Mouse (Mus musculus): ENCODE measurements around the gene Rwdd2b. TPM values are rescaled to one million over a fixed set of nuclear protein-coding genes. Genes with fewer than 3 reads are reported as not detected.

Gene Rwdd2b
- total RNA-seq, 1 experiment = 4.6 TPM

DNA sequence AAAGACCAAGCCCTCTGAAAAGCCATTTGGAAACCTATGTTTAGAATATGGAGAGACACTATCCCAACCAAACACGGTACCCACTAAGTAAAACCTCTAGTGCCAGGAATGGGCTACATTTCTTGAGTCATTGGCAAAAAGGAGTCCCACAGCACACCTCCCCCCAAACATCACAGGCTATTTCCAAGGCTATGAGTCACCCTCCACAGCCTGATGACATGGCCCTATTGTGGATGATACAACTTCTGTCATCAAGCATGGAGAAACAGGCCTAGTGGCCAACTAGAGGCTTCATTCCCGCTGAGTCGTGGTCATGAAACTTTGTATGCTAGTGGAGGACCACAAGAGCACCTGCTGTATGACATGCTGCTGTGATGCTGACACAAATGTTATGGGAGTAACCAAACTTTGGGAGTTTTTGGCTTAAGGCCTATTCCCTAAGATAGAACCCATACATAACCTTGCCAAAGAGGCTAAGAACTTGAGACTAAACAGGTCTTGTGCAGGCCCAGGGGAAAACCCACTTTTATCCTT, 52.9 kb downstream of the Rwdd2b start:
- no peak overlapping the region for H3K9ac ChIP-seq (ENCODE audit: insufficient read depth, low read depth, low read length, poor library complexity, severe bottlenecking)
- H3K4me3 ChIP-seq (ENCODE audit: insufficient read depth in 1 of 2, low read depth in 1 of 2, low read length in 2 of 2, poor library complexity in 1 of 2, severe bottlenecking in 1 of 2) = no peak overlapping the region
- no peaks in the 10 kb centered on the region; a peak in 1 of 4 replicates for H3K4me1 ChIP-seq (ENCODE audit: control insufficient read depth in 2 of 2, insufficient read depth in 2 of 2, low read length in 2 of 2, poor library complexity in 1 of 2)
- TF ChIP-seq HCFC1 (IDR thresholded peaks at IDR 0.05; ENCODE audit: borderline replicate concordance, insufficient read depth, low read length) = no peak
- no peak for TF ChIP-seq CHD2 (IDR thresholded peaks at IDR 0.05; ENCODE audit: low read depth, low read length)
- TF ChIP-seq ZC3H11A (IDR thresholded peaks at IDR 0.05; ENCODE audit: borderline replicate concordance, low read depth, low read length) = no peak
- no peak for TF ChIP-seq MAFK (IDR thresholded peaks at IDR 0.05; ENCODE audit: insufficient read depth, low read depth, low read length)
- no peak for TF ChIP-seq ZNF384 (IDR thresholded peaks at IDR 0.05; ENCODE audit: low read depth, low read length)
- DNase-seq (ENCODE audit: low read depth, low spot score) = no peak
- H3K36me3 ChIP-seq (ENCODE audit: control insufficient read depth, insufficient read depth, low read length, poor library complexity, severe bottlenecking) = peaks cover 7% of the 10 kb centered on the region
- H3K9me3 ChIP-seq (ENCODE audit: control insufficient read depth, insufficient read depth, low read depth, low read length) = no peaks in the 10 kb centered on the region
- in situ Hi-C loops (cut with MboI; ENCODE audit: low sequenced_read_pairs in 2 of 2, unreplicated experiment in 2 of 2) = no loop called here
- no peak overlapping the region for H3K27ac ChIP-seq (ENCODE audit: insufficient read depth, low read depth, low read length, poor library complexity, severe bottlenecking)

DNA sequence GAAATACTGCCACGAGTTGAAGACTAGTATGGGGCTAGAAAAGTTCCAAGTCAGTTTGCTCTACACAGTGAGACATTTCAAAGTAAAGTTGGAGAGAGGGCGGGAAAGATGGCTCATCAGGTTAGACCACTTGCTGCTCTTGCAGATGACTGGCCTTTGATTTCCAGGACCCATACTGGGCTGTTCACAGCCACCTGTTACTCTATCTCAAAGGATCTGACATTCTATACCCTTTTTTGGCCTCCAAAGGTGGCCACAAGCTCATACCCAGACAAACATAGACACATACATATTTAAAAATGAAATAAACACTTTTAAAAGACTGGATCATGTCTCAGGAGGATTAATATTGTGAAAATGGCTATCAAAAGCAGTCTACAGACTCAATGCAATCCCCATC, 56.0 kb downstream of the Rwdd2b start:
- DNase-seq (ENCODE audit: low read depth, low spot score) = no peak
- no peak overlapping the region for H3K4me3 ChIP-seq (ENCODE audit: insufficient read depth in 1 of 2, low read depth in 1 of 2, low read length in 2 of 2, poor library complexity in 1 of 2, severe bottlenecking in 1 of 2)
- H3K4me1 ChIP-seq (ENCODE audit: control insufficient read depth in 2 of 2, insufficient read depth in 2 of 2, low read length in 2 of 2, poor library complexity in 1 of 2) = no peaks in the 10 kb centered on the region; a peak in 1 of 4 replicates
- no peak overlapping the region for H3K9ac ChIP-seq (ENCODE audit: insufficient read depth, low read depth, low read length, poor library complexity, severe bottlenecking)
- TF ChIP-seq ZNF384 (IDR thresholded peaks at IDR 0.05; ENCODE audit: low read depth, low read length) (no peak), ZC3H11A (IDR thresholded peaks at IDR 0.05; ENCODE audit: borderline replicate concordance, low read depth, low read length) (no peak), MAFK (IDR thresholded peaks at IDR 0.05; ENCODE audit: insufficient read depth, low read depth, low read length) (no peak), HCFC1 (IDR thresholded peaks at IDR 0.05; ENCODE audit: borderline replicate concordance, insufficient read depth, low read length) (no peak), CHD2 (IDR thresholded peaks at IDR 0.05; ENCODE audit: low read depth, low read length) (no peak)
- no peaks in the 10 kb centered on the region for H3K9me3 ChIP-seq (ENCODE audit: control insufficient read depth, insufficient read depth, low read depth, low read length)
- in situ Hi-C loops (cut with MboI; ENCODE audit: low sequenced_read_pairs in 2 of 2, unreplicated experiment in 2 of 2) = no loop called here
- H3K27ac ChIP-seq (ENCODE audit: insufficient read depth, low read depth, low read length, poor library complexity, severe bottlenecking) = no peak overlapping the region
- peaks cover 23% of the 10 kb centered on the region for H3K36me3 ChIP-seq (ENCODE audit: control insufficient read depth, insufficient read depth, low read length, poor library complexity, severe bottlenecking)

Other genes with a start within 250 kb of the Rwdd2b start
- gene N6amt1, start 86.4 kb downstream of the Rwdd2b start, total RNA-seq (2012; rRNA removed) = 7.5 and 9.3 TPM in 2 replicates
- 21.8 and 22.7 TPM in 2 replicates for gene Ltn1, start 8.0 kb downstream of the Rwdd2b start, total RNA-seq (2012; rRNA removed)
- gene Usp16, start 14.1 kb upstream of the Rwdd2b start, total RNA-seq (2012; rRNA removed) = 47.1 and 51.0 TPM in 2 replicates
- gene Cct8, start 55.3 kb upstream of the Rwdd2b start, total RNA-seq (2012; rRNA removed) = 271 and 355 TPM in 2 replicates
- gene Map3k7cl, start 112.8 kb upstream of the Rwdd2b start, total RNA-seq (2012; rRNA removed) = not detected in 2 replicates

All from ES-E14 (cell line).